Mouse (Mus musculus) G1E (cell line): ENCODE measurements at regions not wholly inside any gene's neighbourhood (a gene's known extent, or its start where the extent isn't known, plus 50 kb on each side); places are given as distances from the start of the nearest gene placed in this dataset.

Experiments used
- CTCF ChIP-seq: IDR thresholded peaks from 2 replicates; pipeline ENCODE4 v1.5.1; 2012; ENCODE audit warnings: low read depth, low read length, inconsistent platforms, mixed read lengths
- GATA1 ChIP-seq: IDR thresholded peaks from 2 replicates; pipeline ENCODE4 v1.6.1; 2012; ENCODE audit warnings: borderline replicate concordance, low read length, inconsistent platforms, mixed read lengths
- GATA2 ChIP-seq: IDR thresholded peaks from 2 replicates; pipeline ENCODE4 v1.6.1; 2012; ENCODE audit warnings: low read depth, low read length, inconsistent platforms, borderline replicate concordance
- POLR2AphosphoS5 ChIP-seq: IDR thresholded peaks from 2 replicates; pipeline ENCODE4 v1.6.1; 2012; ENCODE audit warnings: low read depth, low read length, inconsistent platforms; ENCODE audit not compliant: insufficient replicate concordance
- TAL1 ChIP-seq: conservative IDR thresholded peaks from 2 replicates; pipeline ENCODE4 v1.6.1; 2012; ENCODE audit warnings: low read depth, low read length, inconsistent platforms, mixed read lengths

GRCm38 (mm10) chr10:19192221-19192620 lies 164.1 kb upstream of the Olig3 start:
- TF ChIP-seq GATA1 (no peak), CTCF (no peak), TAL1 (no peak), POLR2AphosphoS5 (no peak), GATA2 (no peak)
